Mouse (Mus musculus): ENCODE data around the gene Sstr1. TPM values are rescaled to one million over a fixed set of nuclear protein-coding genes. Genes with fewer than 3 reads are reported as not detected.

Sstr1 gene
- polyA plus RNA-seq (2012; rRNA removed): 0.32 and 0.37 TPM in 2 replicates

- no peak for DNase-seq (ENCODE audit: low spot score)
Observed at GRCm38 (mm10) chr12:58211163-58212071, at the start of gene Sstr1. TSS of gene Sstr1 (plus strand) at chr12:58211772.

GRCm38 (mm10) chr12:58198810-58199209, 12.8 kb upstream of the Sstr1 start:
- no peak for DNase-seq (ENCODE audit: low spot score)

GRCm38 (mm10) chr12:58201190-58201589, 10.4 kb upstream of the Sstr1 start:
- DNase-seq (ENCODE audit: low spot score): no peak

- DNase-seq (ENCODE audit: low spot score): no peak
Observed at GRCm38 (mm10) chr12:58207956-58208355, 3.6 kb upstream of the Sstr1 start.

GRCm38 (mm10) chr12:58212261-58212923, 820 bp downstream of the Sstr1 start:
- no peak for DNase-seq (ENCODE audit: low spot score)

- no peak for DNase-seq (ENCODE audit: low spot score)
Observed at GRCm38 (mm10) chr12:58212924-58213450, 1.4 kb downstream of the Sstr1 start.

- DNase-seq (ENCODE audit: low spot score): no peak
Observed at GRCm38 (mm10) chr12:58213451-58214288, 2.1 kb downstream of the Sstr1 start.

GRCm38 (mm10) chr12:58214289-58215136, 2.9 kb downstream of the Sstr1 start:
- no peak for DNase-seq (ENCODE audit: low spot score)

GRCm38 (mm10) chr12:58216218-58216617, 4.6 kb downstream of the Sstr1 start:
- no peak for DNase-seq (ENCODE audit: low spot score)

GRCm38 (mm10) chr12:58219078-58219477, 7.5 kb downstream of the Sstr1 start:
- DNase-seq (ENCODE audit: low spot score): no peak

- DNase-seq (ENCODE audit: low spot score): no peak
Observed at GRCm38 (mm10) chr12:58225644-58226043, 14.1 kb downstream of the Sstr1 start.

GRCm38 (mm10) chr12:58232489-58232888, 20.9 kb downstream of the Sstr1 start:
- DNase-seq (ENCODE audit: low spot score): no peak

- no peak for DNase-seq (ENCODE audit: low spot score)
Observed at GRCm38 (mm10) chr12:58251901-58252300, 40.3 kb downstream of the Sstr1 start.

Other genes starting within 250 kb of the Sstr1 start
- 9.3 and 11.2 TPM in 2 replicates for gene Clec14a, start 57.5 kb downstream of the Sstr1 start, polyA plus RNA-seq (2012; rRNA removed)